1 mouse cellular context compared by ENCODE assay signal in the genomic region with DNA sequence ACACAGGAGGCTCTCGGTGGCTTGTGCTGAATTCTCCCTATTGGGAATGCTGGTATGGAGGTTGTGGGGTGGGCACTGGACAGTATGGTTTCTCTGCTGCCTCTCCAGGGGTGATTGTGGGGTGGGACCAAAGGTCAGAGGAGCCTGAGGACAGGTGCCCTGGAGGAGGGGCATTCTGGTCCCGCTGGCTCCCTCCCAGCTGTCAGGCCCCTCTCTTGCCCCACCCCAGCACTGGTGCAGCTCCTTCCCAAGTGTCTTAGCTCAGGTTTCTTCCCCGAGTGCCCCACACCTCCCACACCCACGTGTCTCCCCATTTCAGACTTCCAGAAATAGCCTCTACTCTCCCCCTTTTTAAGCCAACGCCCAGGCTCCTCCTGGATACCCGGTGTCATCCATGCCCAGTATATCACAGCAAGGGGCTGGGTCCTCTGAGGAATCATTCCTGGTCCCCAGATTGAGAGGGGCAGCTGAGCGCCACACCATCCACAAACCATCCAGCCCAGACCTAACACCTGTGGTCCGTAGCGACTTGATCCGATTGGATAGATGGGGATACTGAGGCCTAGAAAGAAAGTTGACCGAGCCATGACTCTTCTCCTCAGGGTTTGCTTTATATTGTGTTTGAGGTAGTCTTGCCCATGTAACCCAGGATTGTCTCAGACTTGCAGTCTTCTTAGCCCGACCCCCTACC.
TF ChIP-seq lines count a peak whose summit lies in the region.

No protein-coding gene starts in this region.

TF ChIP-seq in myocyte, 11 proteins besides CTCF, POLR2A, EP300 and RAD21:
- TF ChIP-seq E2F4 (IDR thresholded peaks at IDR 0.05; ENCODE audit: insufficient read depth) (no peak), CEBPB (IDR thresholded peaks at IDR 0.05; ENCODE audit: insufficient read depth, poor library complexity, severe bottlenecking) (no peak), REST (IDR thresholded peaks at IDR 0.05; ENCODE audit: insufficient read depth, insufficient read length) (no peak), TCF3 (IDR thresholded peaks at IDR 0.05; ENCODE audit: insufficient read length, low read depth) (peak; percentile 36), TCF12 (IDR thresholded peaks at IDR 0.05; ENCODE audit: insufficient read depth, poor library complexity, severe bottlenecking) (peak; percentile 41), SRF (IDR thresholded peaks at IDR 0.05; ENCODE audit: control insufficient read depth, insufficient read length, low read depth) (no peak), MAX (IDR thresholded peaks at IDR 0.05; ENCODE audit: low read depth) (no peak), MYOG (IDR thresholded peaks at IDR 0.05; ENCODE audit: control insufficient read depth in 1 of 3, insufficient read depth in 1 of 3, insufficient read length in 2 of 3, low read depth in 2 of 3) (peak; percentile 46 to 95 (median 91)), POLR2AphosphoS2 (IDR thresholded peaks at IDR 0.05; ENCODE audit: insufficient read length, low read depth) (peak; percentile 46), MYOD1 (IDR thresholded peaks at IDR 0.05; ENCODE audit: control insufficient read depth in 1 of 3, insufficient read length in 2 of 3, low read depth in 2 of 3) (peak in 2 of 3 experiments; percentile 86 to 93), USF1 (IDR thresholded peaks at IDR 0.05; ENCODE audit: low read depth) (no peak)
TF ChIP-seq in myocyte: peak in this region for 5.
